Mouse (Mus musculus) midbrain, embryonic 16.5 days (tissue): ENCODE data around the gene Cisd3. TPM values are rescaled to one million over a fixed set of nuclear protein-coding genes. Genes with fewer than 3 reads are reported as not detected.
"Not testable (repeated sequence)": the region's sequence is repeated elsewhere in the genome, so short reads cannot be mapped to it uniquely, and the experiment has no call there.

ENCODE experiments used
- ATAC-seq: fragments of 200-750 bp; cut with Nextera tagmentation; 2 replicates; pipeline ENCODE4 v1.8.0; 2017; ENCODE audit warnings: moderate TSS enrichment
- H3K27ac ChIP-seq: fragments of 300-500 bp; sonication (generic); 2 replicates; pipeline ENCODE4 v1.5.1; 2014; ENCODE audit warnings: mild to moderate bottlenecking, low read length, mixed read lengths
- H3K27me3 ChIP-seq: fragments of 300-500 bp; sonication (generic); 2 replicates; pipeline ENCODE4 v1.6.1; 2014; ENCODE audit warnings: low read depth, low read length, mixed read lengths; ENCODE audit not compliant: control insufficient read depth, insufficient read depth
- H3K36me3 ChIP-seq: fragments of 300-500 bp; sonication (generic); 2 replicates; pipeline ENCODE4 v1.6.1; 2014; ENCODE audit warnings: mild to moderate bottlenecking, low read length, moderate library complexity, mixed read lengths; ENCODE audit not compliant: control insufficient read depth, insufficient read depth
- H3K4me1 ChIP-seq: fragments of 300-500 bp; sonication (generic); 2 replicates; pipeline ENCODE4 v1.6.1; 2014; ENCODE audit warnings: mild to moderate bottlenecking, low read length, mixed read lengths; ENCODE audit not compliant: control insufficient read depth, insufficient read depth
- H3K4me2 ChIP-seq: fragments of 300-500 bp; sonication (generic); 2 replicates; pipeline ENCODE4 v1.6.1; 2014; ENCODE audit warnings: mild to moderate bottlenecking, low read length, mixed read lengths
- H3K4me3 ChIP-seq: fragments of 300-500 bp; sonication (generic); 2 replicates; pipeline ENCODE4 v1.5.1; 2014; ENCODE audit warnings: low read depth, mild to moderate bottlenecking, low read length, moderate library complexity, mixed read lengths
- H3K9ac ChIP-seq: fragments of 300-500 bp; sonication (generic); 2 replicates; pipeline ENCODE4 v1.6.1; 2014; ENCODE audit warnings: low read depth, low read length, mixed read lengths
- H3K9me3 ChIP-seq: fragments of 300-500 bp; sonication (generic); replicated peaks from 2 replicates; pipeline ENCODE4 v1.6.1; 2014; ENCODE audit warnings: mild to moderate bottlenecking, low read length, mixed read lengths; ENCODE audit not compliant: control insufficient read depth, poor library complexity, severe bottlenecking
- WGBS: fragments of 180-500 bp; shearing (Covaris S2); extraction: QIAGEN DNeasy Blood & Tissue Kit; methylation state at CpG from one replicate; pipeline ENCODE4 v1.1.7; 2014; 5-methylcytosine and 5-hydroxymethylcytosine counted together
- polyA plus RNA-seq: library from polyadenylated mRNA; unstranded; fragments of >200 nt; fragmentation: Nextera tagmentation; extraction: Ambion mirVana; gene quantifications from 2 replicates; pipeline ENCODE4 v1.2.1, GENCODE M21; 2015

Gene Cisd3
- polyA plus RNA-seq, 1 experiment from 2014 or later: 29.8 TPM

DNA sequence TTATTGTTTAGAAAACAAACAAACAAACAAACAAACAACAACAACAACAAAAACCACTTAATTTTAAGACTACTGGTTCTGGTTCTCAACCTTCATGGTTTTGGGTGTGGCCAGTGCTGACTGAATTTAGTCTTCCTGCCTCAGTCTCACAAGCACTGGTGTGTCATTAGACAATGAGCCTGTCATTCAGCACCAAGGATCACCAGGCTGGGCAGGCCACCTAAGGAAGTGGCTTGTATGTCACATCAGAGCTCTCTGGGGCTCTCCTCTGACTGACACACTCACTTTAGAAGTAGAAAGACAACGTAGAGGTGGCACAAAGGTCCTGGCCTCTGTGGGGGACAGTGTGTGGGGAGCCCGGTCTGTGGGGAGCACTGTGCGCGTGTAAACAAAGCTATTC is 33.4 kb downstream of the Cisd3 start:
- Histone ChIP-seq H3K4me2 (no peak overlapping the region), H3K36me3 (peaks cover 58% of the 10 kb centered on the region)

DNA sequence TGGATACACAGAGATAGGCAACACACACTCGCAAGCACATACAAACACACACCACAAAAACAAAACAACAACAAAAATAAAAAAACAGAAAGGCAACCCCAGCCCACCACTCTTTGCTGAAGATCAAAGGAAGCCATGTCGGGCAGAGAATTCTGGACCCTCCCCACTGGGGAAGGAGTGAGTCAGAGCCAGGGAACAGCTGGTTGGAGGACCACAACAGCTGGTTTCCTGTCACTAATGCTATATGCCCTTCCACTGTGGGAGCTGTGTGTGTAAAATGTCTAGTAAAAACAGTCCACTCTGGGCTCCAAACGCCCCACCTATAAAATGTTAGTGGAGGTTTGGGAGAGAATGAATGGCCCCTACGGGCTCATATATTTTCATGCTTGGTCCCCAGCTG is 35.7 kb downstream of the Cisd3 start:
- WGBS: 99% methylated on average over 4 of the region's 4 CpGs
- Histone ChIP-seq H3K9me3 (no peaks in the 10 kb centered on the region), H3K36me3 (peaks cover 63% of the 10 kb centered on the region), H3K4me2 (no peak overlapping the region), H3K4me3 (no peak overlapping the region), H3K9ac (no peak overlapping the region), H3K27me3 (no peaks in the 10 kb centered on the region), H3K4me1 (no peaks in the 10 kb centered on the region), H3K27ac (no peak overlapping the region)
- no peak for ATAC-seq

More for the DNA sequence above, 33.4 kb downstream of the Cisd3 start:
- Histone ChIP-seq H3K4me1 (no peaks in the 10 kb centered on the region), H3K9me3 (no peaks in the 10 kb centered on the region), H3K9ac (no peak overlapping the region), H3K4me3 (no peak overlapping the region), H3K27ac (no peak overlapping the region), H3K27me3 (no peaks in the 10 kb centered on the region)
- no peak for ATAC-seq
- WGBS: 93% methylated on average over 4 of the region's 4 CpGs

DNA sequence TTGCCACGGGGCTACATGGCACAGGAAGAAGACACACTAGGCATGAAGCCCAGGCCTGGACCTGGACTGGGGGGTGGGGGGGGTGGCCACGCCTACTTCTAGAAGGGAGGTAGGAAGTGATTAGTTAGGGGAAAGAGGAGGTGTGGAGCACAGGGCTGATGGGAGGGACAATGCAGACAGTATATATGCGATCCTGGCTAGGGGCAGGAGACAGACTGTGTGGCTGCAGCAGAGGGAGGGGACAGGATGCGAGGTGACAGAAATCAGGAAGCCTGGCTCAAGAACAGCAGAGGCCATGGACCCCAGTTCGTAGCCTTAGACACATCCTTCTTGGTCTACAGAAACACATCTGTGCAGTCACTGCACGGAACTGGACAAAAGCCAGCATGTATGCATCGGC is 38.1 kb downstream of the Cisd3 start:
- H3K9me3 ChIP-seq: no peaks in the 10 kb centered on the region
- 90% methylated on average over 7 of the region's 7 CpGs for WGBS
- no peak overlapping the region for H3K4me2 ChIP-seq
- no peaks in the 10 kb centered on the region for H3K27me3 ChIP-seq
- ATAC-seq: no peak
- H3K4me1 ChIP-seq: no peaks in the 10 kb centered on the region
- no peak overlapping the region for H3K27ac ChIP-seq
- H3K9ac ChIP-seq: no peak overlapping the region
- H3K4me3 ChIP-seq: no peak overlapping the region
- H3K36me3 ChIP-seq: peaks cover 69% of the 10 kb centered on the region

DNA sequence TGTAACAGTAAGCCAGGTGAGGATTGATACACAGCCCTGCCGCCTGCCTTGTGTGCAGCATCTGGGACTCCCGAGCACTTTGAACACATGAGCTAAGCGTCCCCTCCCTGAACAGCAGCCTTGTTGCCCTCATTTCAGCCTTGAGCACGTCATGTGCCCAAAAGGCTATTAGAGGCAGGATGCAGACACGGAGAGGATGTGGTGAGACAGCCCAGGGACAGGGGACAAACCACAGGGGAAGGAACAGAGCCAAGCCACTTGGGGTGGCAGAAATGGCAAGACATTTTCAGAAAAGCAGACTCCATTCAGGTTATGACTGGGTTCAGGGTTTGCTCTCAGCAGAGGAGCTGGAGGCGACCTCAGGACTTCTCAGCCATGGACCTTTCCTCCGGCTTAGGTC is 42.7 kb downstream of the Cisd3 start:
- no peak for ATAC-seq
- 91% methylated on average over 7 of the region's 7 CpGs for WGBS
- no peaks in the 10 kb centered on the region for H3K27me3 ChIP-seq
- no peaks in the 10 kb centered on the region for H3K9me3 ChIP-seq
- H3K4me1 ChIP-seq: no peaks in the 10 kb centered on the region
- no peak overlapping the region for H3K4me2 ChIP-seq
- H3K9ac ChIP-seq: no peak overlapping the region
- no peak overlapping the region for H3K4me3 ChIP-seq
- peaks cover 43% of the 10 kb centered on the region for H3K36me3 ChIP-seq
- no peak overlapping the region for H3K27ac ChIP-seq

DNA sequence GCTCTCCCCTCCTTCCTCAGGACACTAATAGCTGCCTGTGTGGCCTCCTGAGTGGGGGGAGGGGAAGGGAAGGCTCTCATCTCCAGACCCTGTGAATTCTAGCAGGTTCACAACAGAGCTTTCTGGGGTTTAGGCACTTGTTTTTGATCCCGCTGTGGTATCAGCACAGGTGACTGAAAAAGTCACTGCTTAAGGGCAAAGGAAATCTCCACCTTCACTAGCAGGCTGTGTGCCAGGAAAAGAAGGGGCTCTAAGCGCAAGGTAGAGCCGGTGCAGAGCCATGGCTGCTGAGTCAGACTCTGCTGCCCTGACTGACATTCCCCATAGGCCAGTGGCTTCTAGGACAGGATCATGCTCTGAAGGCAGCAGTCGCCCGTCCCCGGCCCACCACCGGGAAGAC is 43.1 kb downstream of the Cisd3 start:
- H3K9me3 ChIP-seq: no peaks in the 10 kb centered on the region
- H3K9ac ChIP-seq: no peak overlapping the region
- no peak for ATAC-seq
- H3K4me2 ChIP-seq: no peak overlapping the region
- 94% methylated on average over 7 of the region's 7 CpGs for WGBS
- H3K27ac ChIP-seq: no peak overlapping the region
- no peaks in the 10 kb centered on the region for H3K27me3 ChIP-seq
- peaks cover 39% of the 10 kb centered on the region for H3K36me3 ChIP-seq
- H3K4me1 ChIP-seq: no peaks in the 10 kb centered on the region
- no peak overlapping the region for H3K4me3 ChIP-seq

DNA sequence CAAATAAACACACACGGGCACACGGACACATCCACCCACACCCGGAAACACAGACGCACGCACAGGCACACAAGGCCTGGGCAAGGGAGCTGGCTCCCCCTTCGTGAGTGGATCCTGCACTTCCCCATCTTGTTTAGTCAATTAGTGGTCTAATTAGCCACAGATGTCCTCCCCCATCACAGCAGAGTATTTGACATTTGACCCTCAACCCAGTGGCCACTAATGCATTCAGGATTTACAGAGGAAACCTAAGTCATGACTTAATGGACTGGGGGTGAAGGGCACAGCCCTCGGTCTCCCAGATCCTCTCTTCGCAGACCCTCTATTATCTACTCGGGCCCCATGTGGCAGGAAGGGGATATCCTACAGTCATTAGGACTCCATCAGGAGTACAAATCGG is 48.1 kb downstream of the Cisd3 start:
- Histone ChIP-seq H3K4me2 (no peak overlapping the region), H3K36me3 (peaks cover 14% of the 10 kb centered on the region; the same call in 1 of the 2 replicates), H3K4me3 (no peak overlapping the region), H3K9me3 (no peaks in the 10 kb centered on the region), H3K27ac (no peak overlapping the region), H3K9ac (no peak overlapping the region), H3K4me1 (no peaks in the 10 kb centered on the region), H3K27me3 (no peaks in the 10 kb centered on the region)
- WGBS: 53% methylated on average over 10 of the region's 10 CpGs
- ATAC-seq: no peak

DNA sequence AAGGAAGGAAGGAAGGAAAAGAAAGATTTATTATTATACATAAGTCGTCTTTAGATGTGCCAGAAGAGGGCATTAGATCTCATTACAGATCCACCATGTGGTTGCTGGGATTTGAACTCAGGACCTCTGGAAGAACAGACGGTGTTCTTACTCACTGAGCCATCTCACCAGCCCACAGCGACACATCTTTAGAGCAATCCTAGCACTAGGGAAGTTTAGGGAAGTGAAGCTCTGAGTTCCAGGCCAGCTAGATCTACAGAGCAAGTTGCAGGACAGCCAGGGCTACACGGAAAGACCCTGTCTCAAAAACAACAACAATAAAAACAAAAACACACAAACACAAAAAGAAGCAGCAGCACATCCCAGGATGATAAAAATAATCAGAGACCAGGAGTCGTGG is 49.2 kb downstream of the Cisd3 start:
- not testable (repeated sequence) for H3K4me3 ChIP-seq, H3K36me3 ChIP-seq, H3K4me1 ChIP-seq, H3K9me3 ChIP-seq, H3K9ac ChIP-seq, H3K4me2 ChIP-seq, H3K27ac ChIP-seq, ATAC-seq, H3K27me3 ChIP-seq
- WGBS: 92% methylated on average over 5 of the region's 5 CpGs

DNA sequence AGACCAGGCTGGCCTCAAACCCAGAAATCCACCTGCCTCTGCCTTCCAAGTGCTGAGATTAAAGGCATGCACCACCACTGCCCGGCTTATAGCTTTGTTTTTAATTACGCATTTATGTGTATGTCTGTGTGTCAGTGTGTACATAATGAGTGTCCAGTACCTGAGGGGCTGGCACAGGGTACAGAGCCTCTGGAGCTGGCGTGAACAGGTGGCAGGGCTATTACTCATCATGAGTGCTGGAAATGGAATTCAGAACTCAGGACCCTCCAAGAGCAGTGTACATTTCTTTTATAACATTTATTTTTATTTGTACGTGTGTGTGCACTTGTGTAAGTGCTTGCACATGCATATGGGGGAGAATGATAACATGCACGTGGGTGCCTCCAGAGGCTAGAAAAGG is 51.0 kb downstream of the Cisd3 start:
- 88% methylated on average over 5 of the region's 5 CpGs for WGBS

DNA sequence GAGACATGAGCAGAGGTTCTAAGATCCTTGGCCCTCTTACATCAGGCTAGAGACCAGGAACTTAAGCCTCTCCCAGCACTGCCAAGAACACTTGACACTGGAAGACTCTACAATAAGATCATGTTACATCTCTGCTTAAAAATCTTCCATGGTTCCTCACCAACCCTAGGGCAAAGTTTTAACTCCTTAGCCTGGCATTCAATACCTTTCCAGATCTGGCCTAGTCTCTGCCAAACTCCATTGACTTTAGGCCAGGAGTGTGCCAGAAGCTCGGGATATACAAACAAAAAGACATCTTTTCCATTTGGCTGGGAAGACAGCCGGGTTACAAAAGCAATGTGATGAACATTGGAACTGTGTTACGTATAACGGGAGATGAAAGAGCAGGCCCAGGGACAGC is 52.0 kb downstream of the Cisd3 start:
- ATAC-seq: no peak
- WGBS: 66% methylated on average over 4 of the region's 4 CpGs
- no peaks in the 10 kb centered on the region for H3K9me3 ChIP-seq
- H3K27ac ChIP-seq: no peak overlapping the region
- H3K4me3 ChIP-seq: no peak overlapping the region
- no peak overlapping the region for H3K4me2 ChIP-seq
- peaks cover 8% of the 10 kb centered on the region for H3K4me1 ChIP-seq
- no peaks in the 10 kb centered on the region for H3K27me3 ChIP-seq
- H3K36me3 ChIP-seq: no peaks in the 10 kb centered on the region
- no peak overlapping the region for H3K9ac ChIP-seq

More for the DNA sequence above, 51.0 kb downstream of the Cisd3 start:
- no peak overlapping the region for H3K4me2 ChIP-seq
- H3K9ac ChIP-seq: no peak overlapping the region
- no peak for ATAC-seq
- no peak overlapping the region for H3K4me3 ChIP-seq
- H3K4me1 ChIP-seq: peaks cover 2% of the 10 kb centered on the region; the same call in 1 of the 2 replicates
- H3K27ac ChIP-seq: no peak overlapping the region
- no peaks in the 10 kb centered on the region for H3K9me3 ChIP-seq
- H3K36me3 ChIP-seq: no peaks in the 10 kb centered on the region
- no peaks in the 10 kb centered on the region for H3K27me3 ChIP-seq
